Mouse (Mus musculus): ENCODE data around the gene Sfmbt2. TPM values are rescaled to one million over a fixed set of nuclear protein-coding genes. Genes with fewer than 3 reads are reported as not detected.

Gene Sfmbt2
- total RNA-seq, 1 experiment, result 43.7 TPM

DNA sequence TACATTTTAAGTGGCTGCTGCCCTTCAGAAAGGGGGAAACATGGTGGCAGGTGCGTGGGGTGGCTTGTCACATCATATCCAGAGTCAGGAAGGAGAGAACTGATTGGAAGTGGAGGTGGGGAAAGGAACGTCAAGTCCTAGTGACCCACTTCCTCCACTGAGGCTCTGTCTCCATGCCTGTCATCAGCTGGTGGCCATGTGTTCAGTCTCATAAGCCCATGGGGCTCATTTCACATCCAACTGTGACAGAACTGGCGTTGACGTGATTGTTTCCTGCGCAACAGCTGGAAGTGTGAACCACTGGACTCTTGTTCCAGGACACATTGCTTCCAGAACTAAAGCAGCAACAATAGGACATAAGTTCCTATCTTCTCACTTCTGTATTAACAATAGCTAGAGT, 40.1 kb upstream of the Sfmbt2 start:
- Histone ChIP-seq H3K36me3 (ENCODE audit: control insufficient read depth, insufficient read depth, low read length, poor library complexity, severe bottlenecking) (peaks cover 14% of the 10 kb centered on the region), H3K4me3 (ENCODE audit: insufficient read depth in 1 of 2, low read depth in 1 of 2, low read length in 2 of 2, poor library complexity in 1 of 2, severe bottlenecking in 1 of 2) (no peak overlapping the region), H3K9me3 (ENCODE audit: control insufficient read depth, insufficient read depth, low read depth, low read length) (no peaks in the 10 kb centered on the region), H3K27ac (ENCODE audit: insufficient read depth, low read depth, low read length, poor library complexity, severe bottlenecking) (no peak overlapping the region), H3K4me1 (ENCODE audit: control insufficient read depth in 2 of 2, insufficient read depth in 2 of 2, low read length in 2 of 2, poor library complexity in 1 of 2) (peaks cover 0 to 11% of the 10 kb centered on the region in 2 experiments; a peak in 2 of 4 replicates), H3K9ac (ENCODE audit: insufficient read depth, low read depth, low read length, poor library complexity, severe bottlenecking) (no peak overlapping the region)
- in situ Hi-C loops (cut with MboI; ENCODE audit: low sequenced_read_pairs in 2 of 2, unreplicated experiment in 2 of 2), result no loop called here
- TF ChIP-seq CHD2 (IDR thresholded peaks at IDR 0.05; ENCODE audit: low read depth, low read length) (no peak), ZNF384 (IDR thresholded peaks at IDR 0.05; ENCODE audit: low read depth, low read length) (no peak), ZC3H11A (IDR thresholded peaks at IDR 0.05; ENCODE audit: borderline replicate concordance, low read depth, low read length) (no peak), MAFK (IDR thresholded peaks at IDR 0.05; ENCODE audit: insufficient read depth, low read depth, low read length) (no peak), HCFC1 (IDR thresholded peaks at IDR 0.05; ENCODE audit: borderline replicate concordance, insufficient read depth, low read length) (no peak)
- no peak for DNase-seq (ENCODE audit: low read depth, low spot score)

DNA sequence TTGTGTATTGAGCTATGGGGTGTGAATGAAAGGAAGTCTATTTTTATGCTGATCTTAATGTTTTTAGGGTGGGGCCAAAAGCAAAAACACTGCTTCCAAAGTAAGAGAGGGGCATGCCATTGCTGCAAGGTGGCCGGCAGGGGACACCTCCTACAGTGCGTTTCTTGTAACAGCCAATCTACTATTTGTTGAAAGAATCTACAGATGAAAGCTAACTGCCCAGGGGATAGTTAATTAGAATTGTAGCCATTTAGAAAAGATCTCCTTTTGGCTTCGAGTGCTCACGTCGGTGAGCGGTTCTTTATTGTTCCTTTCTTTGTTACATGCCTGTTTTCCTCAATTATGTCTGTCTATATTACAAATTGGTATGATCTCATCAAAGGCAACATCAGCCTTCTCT, 36.0 kb upstream of the Sfmbt2 start:
- in situ Hi-C loops (cut with MboI; ENCODE audit: low sequenced_read_pairs in 2 of 2, unreplicated experiment in 2 of 2), result no loop called here
- H3K36me3 ChIP-seq (ENCODE audit: control insufficient read depth, insufficient read depth, low read length, poor library complexity, severe bottlenecking), result peaks cover 23% of the 10 kb centered on the region
- H3K27ac ChIP-seq (ENCODE audit: insufficient read depth, low read depth, low read length, poor library complexity, severe bottlenecking), result no peak overlapping the region; the same call in 1 of the 2 replicates
- H3K4me1 ChIP-seq (ENCODE audit: control insufficient read depth in 2 of 2, insufficient read depth in 2 of 2, low read length in 2 of 2, poor library complexity in 1 of 2), result peaks cover 0 to 11% of the 10 kb centered on the region in 2 experiments; a peak in 2 of 4 replicates
- H3K9ac ChIP-seq (ENCODE audit: insufficient read depth, low read depth, low read length, poor library complexity, severe bottlenecking), result no peak overlapping the region
- DNase-seq (ENCODE audit: low read depth, low spot score), result peak; percentile 51
- TF ChIP-seq MAFK (IDR thresholded peaks at IDR 0.05; ENCODE audit: insufficient read depth, low read depth, low read length) (no peak), HCFC1 (IDR thresholded peaks at IDR 0.05; ENCODE audit: borderline replicate concordance, insufficient read depth, low read length) (no peak), ZNF384 (IDR thresholded peaks at IDR 0.05; ENCODE audit: low read depth, low read length) (no peak), CHD2 (IDR thresholded peaks at IDR 0.05; ENCODE audit: low read depth, low read length) (no peak), ZC3H11A (IDR thresholded peaks at IDR 0.05; ENCODE audit: borderline replicate concordance, low read depth, low read length) (no peak)
- no peak overlapping the region for H3K4me3 ChIP-seq (ENCODE audit: insufficient read depth in 1 of 2, low read depth in 1 of 2, low read length in 2 of 2, poor library complexity in 1 of 2, severe bottlenecking in 1 of 2)
- no peaks in the 10 kb centered on the region for H3K9me3 ChIP-seq (ENCODE audit: control insufficient read depth, insufficient read depth, low read depth, low read length)

DNA sequence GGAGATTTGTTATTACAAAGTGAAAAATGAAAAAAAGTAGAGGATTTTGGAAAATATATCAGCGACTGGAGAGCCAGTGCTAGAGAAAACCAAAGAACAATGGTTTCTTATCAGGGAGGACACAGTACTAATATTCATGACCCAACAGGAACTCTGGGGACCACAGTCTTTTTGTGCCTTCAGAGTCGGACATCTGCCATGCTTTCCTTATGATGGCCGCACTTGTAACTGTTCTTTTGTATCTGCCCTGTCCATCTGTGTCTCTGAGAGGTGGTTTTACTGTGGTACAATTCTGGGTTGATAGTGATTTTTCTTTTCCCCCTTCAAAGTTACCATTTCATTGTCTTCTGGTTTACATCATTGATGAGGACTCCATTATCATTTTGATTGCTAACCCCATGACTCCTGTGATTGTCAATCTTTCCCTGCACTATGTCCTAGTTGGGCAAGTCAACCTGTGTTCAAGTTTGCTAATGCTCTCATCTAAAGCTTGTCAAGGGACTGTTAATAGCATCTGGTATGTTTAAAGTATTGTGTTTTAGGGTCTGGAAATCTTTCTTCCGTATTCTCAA, 35.2 kb upstream of the Sfmbt2 start:
- Histone ChIP-seq H3K27ac (ENCODE audit: insufficient read depth, low read depth, low read length, poor library complexity, severe bottlenecking) (no peak overlapping the region; the same call in 1 of the 2 replicates), H3K36me3 (ENCODE audit: control insufficient read depth, insufficient read depth, low read length, poor library complexity, severe bottlenecking) (peaks cover 25% of the 10 kb centered on the region), H3K9me3 (ENCODE audit: control insufficient read depth, insufficient read depth, low read depth, low read length) (no peaks in the 10 kb centered on the region), H3K4me3 (ENCODE audit: insufficient read depth in 1 of 2, low read depth in 1 of 2, low read length in 2 of 2, poor library complexity in 1 of 2, severe bottlenecking in 1 of 2) (no peak overlapping the region), H3K9ac (ENCODE audit: insufficient read depth, low read depth, low read length, poor library complexity, severe bottlenecking) (no peak overlapping the region), H3K4me1 (ENCODE audit: control insufficient read depth in 2 of 2, insufficient read depth in 2 of 2, low read length in 2 of 2, poor library complexity in 1 of 2) (peaks cover 0 to 11% of the 10 kb centered on the region in 2 experiments; a peak in 2 of 4 replicates)
- in situ Hi-C loops (cut with MboI; ENCODE audit: low sequenced_read_pairs in 2 of 2, unreplicated experiment in 2 of 2), result no loop called here
- TF ChIP-seq HCFC1 (IDR thresholded peaks at IDR 0.05; ENCODE audit: borderline replicate concordance, insufficient read depth, low read length) (no peak), ZNF384 (IDR thresholded peaks at IDR 0.05; ENCODE audit: low read depth, low read length) (no peak), CHD2 (IDR thresholded peaks at IDR 0.05; ENCODE audit: low read depth, low read length) (no peak), ZC3H11A (IDR thresholded peaks at IDR 0.05; ENCODE audit: borderline replicate concordance, low read depth, low read length) (no peak), MAFK (IDR thresholded peaks at IDR 0.05; ENCODE audit: insufficient read depth, low read depth, low read length) (no peak)
- no peak for DNase-seq (ENCODE audit: low read depth, low spot score)

DNA sequence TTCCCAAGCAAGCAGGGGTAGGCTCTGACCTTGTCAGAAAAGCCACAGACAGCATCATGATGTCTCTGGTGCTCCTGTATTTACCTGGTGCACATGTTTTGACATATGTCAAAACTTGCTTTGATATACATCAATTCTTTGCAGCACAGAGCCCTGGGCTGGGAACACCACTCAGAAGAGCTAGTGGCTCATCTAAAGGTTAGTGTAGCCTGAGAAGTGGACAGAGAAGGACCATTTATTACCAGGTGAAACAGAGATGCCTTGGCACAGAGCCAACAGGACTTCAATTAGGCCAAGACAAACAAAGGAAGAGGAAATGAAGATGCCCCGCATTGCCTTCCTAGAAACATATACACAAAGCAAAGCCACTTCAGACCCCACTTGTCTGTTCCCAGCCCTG, 30.3 kb upstream of the Sfmbt2 start:
- H3K9ac ChIP-seq (ENCODE audit: insufficient read depth, low read depth, low read length, poor library complexity, severe bottlenecking), result no peak overlapping the region
- no peak overlapping the region for H3K4me3 ChIP-seq (ENCODE audit: insufficient read depth in 1 of 2, low read depth in 1 of 2, low read length in 2 of 2, poor library complexity in 1 of 2, severe bottlenecking in 1 of 2)
- H3K4me1 ChIP-seq (ENCODE audit: control insufficient read depth in 2 of 2, insufficient read depth in 2 of 2, low read length in 2 of 2, poor library complexity in 1 of 2), result no peaks in the 10 kb centered on the region; a peak in 1 of 4 replicates
- peaks cover 37% of the 10 kb centered on the region for H3K36me3 ChIP-seq (ENCODE audit: control insufficient read depth, insufficient read depth, low read length, poor library complexity, severe bottlenecking)
- no peak for DNase-seq (ENCODE audit: low read depth, low spot score)
- no peak overlapping the region for H3K27ac ChIP-seq (ENCODE audit: insufficient read depth, low read depth, low read length, poor library complexity, severe bottlenecking)
- in situ Hi-C loops (cut with MboI; ENCODE audit: low sequenced_read_pairs in 2 of 2, unreplicated experiment in 2 of 2), result no loop called here
- H3K9me3 ChIP-seq (ENCODE audit: control insufficient read depth, insufficient read depth, low read depth, low read length), result no peaks in the 10 kb centered on the region
- TF ChIP-seq ZNF384 (IDR thresholded peaks at IDR 0.05; ENCODE audit: low read depth, low read length) (no peak), ZC3H11A (IDR thresholded peaks at IDR 0.05; ENCODE audit: borderline replicate concordance, low read depth, low read length) (no peak), MAFK (IDR thresholded peaks at IDR 0.05; ENCODE audit: insufficient read depth, low read depth, low read length) (no peak), CHD2 (IDR thresholded peaks at IDR 0.05; ENCODE audit: low read depth, low read length) (no peak), HCFC1 (IDR thresholded peaks at IDR 0.05; ENCODE audit: borderline replicate concordance, insufficient read depth, low read length) (no peak)

Measured in ES-E14 (cell line).